Mouse (Mus musculus) forebrain, embryonic 12.5 days (tissue): ENCODE measurements at regions not wholly inside any gene's neighbourhood (a gene's known extent, or its start where the extent isn't known, plus 50 kb on each side); places are given as distances from the start of the nearest gene placed in this dataset.
A peak's percentile ranks its signal among the peaks of the same experiment; 100 is the strongest.
"Not testable (repeated sequence)": the region's sequence is repeated elsewhere in the genome, so short reads cannot be mapped to it uniquely, and the experiment has no call there.

Experiments used
- ATAC-seq: fragments of 200-750 bp; cut with Nextera tagmentation; 2 replicates; pipeline ENCODE4 v1.8.0; 2017; ENCODE audit warnings: moderate TSS enrichment; ENCODE audit not compliant: low FRiP score
- H3K27ac ChIP-seq: fragments of 300-500 bp; sonication (generic); 2 replicates; pipeline ENCODE4 v1.5.1; 2016; ENCODE audit warnings: mild to moderate bottlenecking
- H3K27me3 ChIP-seq: fragments of 300-500 bp; sonication (generic); 2 replicates; pipeline ENCODE4 v1.6.1; 2016; ENCODE audit warnings: mild to moderate bottlenecking
- H3K36me3 ChIP-seq: fragments of 300-500 bp; sonication (generic); replicated peaks from 2 replicates; pipeline ENCODE4 v1.6.1; 2016; ENCODE audit warnings: mild to moderate bottlenecking
- H3K4me1 ChIP-seq: fragments of 300-500 bp; sonication (generic); 2 replicates; pipeline ENCODE4 v1.6.1; 2016
- H3K4me2 ChIP-seq: fragments of 300-500 bp; sonication (generic); 2 replicates; pipeline ENCODE4 v1.6.1; 2016; ENCODE audit warnings: mild to moderate bottlenecking, moderate library complexity
- H3K4me3 ChIP-seq: fragments of 300-500 bp; sonication (generic); replicated peaks from 2 replicates; pipeline ENCODE4 v1.5.1; 2016; ENCODE audit warnings: mild to moderate bottlenecking
- H3K9ac ChIP-seq: fragments of 300-500 bp; sonication (generic); 2 replicates; pipeline ENCODE4 v1.6.1; 2016; ENCODE audit warnings: mild to moderate bottlenecking
- H3K9me3 ChIP-seq: fragments of 300-500 bp; sonication (generic); 2 replicates; pipeline ENCODE4 v1.6.1; 2016
- WGBS: fragments of 180-500 bp; shearing (Covaris S2); methylation state at CpG from one replicate; pipeline ENCODE4 v1.1.7; 2016; 5-methylcytosine and 5-hydroxymethylcytosine counted together

DNA sequence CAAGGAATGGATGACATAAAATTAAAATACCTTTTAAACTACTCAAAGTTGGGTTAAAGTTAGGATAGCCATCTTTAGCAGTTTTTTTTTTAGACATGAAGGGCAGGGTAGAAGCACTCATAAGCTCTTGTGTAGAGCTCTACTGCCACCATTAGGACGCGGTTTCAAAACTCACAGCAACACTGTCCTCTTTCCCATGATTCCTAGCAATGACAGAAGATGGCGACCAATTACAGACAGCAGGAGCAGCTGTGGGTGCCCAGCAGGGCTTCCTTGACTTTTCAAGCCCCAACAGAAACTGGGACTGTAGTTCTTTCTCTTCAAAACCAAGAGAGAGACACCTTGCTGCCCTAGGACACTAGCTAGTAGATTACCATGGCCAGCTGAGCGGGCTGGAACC lies 171.5 kb upstream of the Olfr1324 start:
- no peak for ATAC-seq
- Histone ChIP-seq H3K9ac (no peak overlapping the region), H3K27me3 (no peaks in the 10 kb centered on the region), H3K9me3 (no peaks in the 10 kb centered on the region), H3K4me3 (0 out of 2 replicates have a peak overlapping the region, but pooled peaks have one; percentile 10), H3K36me3 (peaks cover 20% of the 10 kb centered on the region), H3K4me1 (no peaks in the 10 kb centered on the region), H3K4me2 (0 out of 2 replicates have a peak overlapping the region, but pooled peaks have one; percentile 27), H3K27ac (no peak overlapping the region)
- 76% methylated on average over 4 of the region's 4 CpGs for WGBS

DNA sequence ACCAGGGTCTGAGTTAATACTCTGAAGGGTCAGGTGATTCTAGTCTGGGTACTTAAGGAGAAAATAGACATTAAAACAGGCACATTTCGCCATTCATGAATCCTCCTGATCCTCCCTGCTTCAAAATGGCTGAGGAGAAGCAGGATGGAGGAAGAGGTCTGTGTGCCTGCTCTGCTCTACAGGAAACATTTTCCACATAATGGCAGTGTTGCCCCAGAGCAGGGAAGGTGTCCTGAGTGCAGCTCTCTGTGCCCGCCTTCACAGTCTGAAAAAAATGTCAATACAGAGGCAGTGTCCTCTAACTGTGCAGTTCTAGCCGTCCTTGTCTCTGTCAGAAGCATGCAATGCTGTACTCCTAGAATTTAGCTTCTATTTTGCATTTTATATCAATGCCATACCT lies 169.3 kb upstream of the Olfr1324 start:
- not testable (repeated sequence) for H3K9me3 ChIP-seq, H3K27me3 ChIP-seq, H3K27ac ChIP-seq, ATAC-seq, H3K9ac ChIP-seq, H3K4me1 ChIP-seq, H3K4me3 ChIP-seq
- Histone ChIP-seq H3K36me3 (peaks cover 20% of the 10 kb centered on the region), H3K4me2 (peak overlapping the region; percentile 15; the same call in 1 of the 2 replicates)
- 75% methylated on average over 3 of the region's 3 CpGs for WGBS

DNA sequence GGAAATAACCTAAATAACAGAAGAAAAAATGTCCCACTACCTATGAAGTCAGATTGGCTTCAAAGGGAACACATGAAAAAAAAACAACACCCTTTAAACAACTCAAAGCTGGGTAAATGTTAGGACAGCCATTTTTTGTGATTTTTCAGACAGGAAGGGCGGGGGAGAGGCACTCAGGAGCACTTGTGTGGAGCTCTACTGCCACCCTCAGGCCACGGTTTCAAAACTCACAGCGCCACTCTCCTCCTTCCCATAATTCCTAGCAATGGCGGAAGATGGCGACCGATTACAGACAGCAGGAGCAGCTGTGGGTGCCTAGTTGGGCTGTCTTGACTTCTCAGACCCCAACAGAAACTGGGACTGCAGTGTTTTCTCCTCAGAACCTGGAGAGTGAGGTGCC lies 168.8 kb upstream of the Olfr1324 start:
- no peaks in the 10 kb centered on the region for H3K27me3 ChIP-seq
- H3K4me3 ChIP-seq = no peak overlapping the region
- no peak overlapping the region for H3K27ac ChIP-seq
- peaks cover 22% of the 10 kb centered on the region for H3K36me3 ChIP-seq
- no peak for ATAC-seq
- H3K4me1 ChIP-seq = no peaks in the 10 kb centered on the region
- H3K9ac ChIP-seq = no peak overlapping the region
- H3K4me2 ChIP-seq = peak overlapping the region; percentile 15; the same call in 1 of the 2 replicates
- no peaks in the 10 kb centered on the region for H3K9me3 ChIP-seq
- WGBS = 70% methylated on average over 6 of the region's 6 CpGs

DNA sequence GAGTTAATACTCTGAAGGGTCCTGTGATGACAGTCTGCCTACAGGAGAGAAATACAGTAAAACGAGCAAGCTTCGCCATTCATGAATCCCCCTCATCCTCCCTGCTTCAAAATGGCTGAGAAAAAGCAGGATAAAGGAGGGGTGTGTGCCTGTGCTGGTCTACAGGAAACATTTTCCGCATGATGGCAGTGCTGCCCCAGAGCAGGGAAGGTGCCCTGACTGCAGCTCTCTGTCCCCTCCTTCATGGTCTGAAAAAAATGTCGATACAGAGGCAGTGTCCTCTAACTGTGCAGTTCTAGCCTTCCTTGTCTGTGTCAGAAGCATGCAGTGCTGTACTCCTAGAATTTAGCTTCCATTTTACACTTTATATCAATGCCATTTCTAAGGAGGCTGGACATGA lies 166.7 kb upstream of the Olfr1324 start:
- not testable (repeated sequence) for H3K4me1 ChIP-seq, H3K27ac ChIP-seq, H3K27me3 ChIP-seq, H3K9ac ChIP-seq, H3K4me2 ChIP-seq, H3K4me3 ChIP-seq, H3K9me3 ChIP-seq, ATAC-seq
- H3K36me3 ChIP-seq = peaks cover 27% of the 10 kb centered on the region
- 78% methylated on average over 4 of the region's 4 CpGs for WGBS

DNA sequence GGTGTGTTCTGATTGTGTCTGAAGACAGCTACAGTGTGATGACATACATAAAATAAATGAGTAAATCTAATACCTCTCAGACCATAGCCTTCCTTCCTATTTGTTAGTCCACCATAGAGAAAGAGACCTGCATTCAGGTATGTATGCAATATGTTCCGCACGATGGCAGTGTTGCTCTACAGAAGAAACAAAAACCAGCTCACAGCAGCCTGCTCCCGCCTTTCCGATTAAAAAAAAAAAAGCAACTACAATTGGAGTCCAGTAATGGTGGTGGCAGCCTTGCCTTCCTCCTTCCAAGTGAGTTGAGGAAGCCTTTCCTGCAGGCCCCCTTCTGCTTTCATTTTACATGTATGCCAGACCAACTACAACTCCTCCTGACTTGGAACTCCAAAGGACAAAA lies 163.2 kb upstream of the Olfr1324 start:
- Histone ChIP-seq H3K9me3 (no peaks in the 10 kb centered on the region), H3K36me3 (peaks cover 10% of the 10 kb centered on the region), H3K4me2 (no peak overlapping the region), H3K27me3 (no peaks in the 10 kb centered on the region), H3K4me3 (no peak overlapping the region), H3K9ac (no peak overlapping the region), H3K4me1 (no peaks in the 10 kb centered on the region), H3K27ac (no peak overlapping the region)
- WGBS = 80% methylated on average over 4 of the region's 4 CpGs
- no peak for ATAC-seq

DNA sequence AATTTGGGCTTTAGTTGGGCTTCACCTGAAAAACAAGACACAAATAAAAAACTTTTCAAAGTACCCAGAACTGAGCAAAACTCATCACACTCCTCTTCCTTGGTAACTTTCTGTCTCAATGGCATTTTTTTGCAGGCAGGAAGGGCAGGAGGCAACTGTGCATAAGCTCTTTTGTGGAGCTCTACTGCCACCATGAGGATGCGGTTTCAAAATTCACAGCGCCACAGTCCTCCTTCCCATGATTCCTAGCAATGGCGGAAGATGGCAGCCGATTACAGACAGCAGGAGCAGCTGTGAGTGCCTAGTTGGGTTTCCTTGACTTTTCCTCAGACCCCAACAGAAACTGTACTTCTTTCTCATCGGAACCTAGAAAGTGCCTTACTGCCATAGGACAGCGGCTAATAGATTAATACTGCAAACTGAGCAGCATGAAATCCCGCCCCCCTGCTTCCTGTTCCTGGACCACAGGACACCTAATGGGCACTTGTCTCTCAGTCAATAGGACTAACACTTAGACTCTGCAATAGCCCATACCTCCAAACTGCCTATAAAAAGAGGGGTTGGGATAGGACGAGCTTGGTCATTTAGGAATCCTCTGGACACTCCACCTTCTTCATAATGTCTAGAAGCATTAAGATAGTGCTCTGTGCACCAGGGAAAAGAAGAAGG lies 162.5 kb upstream of the Olfr1324 start:
- Histone ChIP-seq H3K9ac (no peak overlapping the region), H3K9me3 (no peaks in the 10 kb centered on the region)
- ATAC-seq = no peak

DNA sequence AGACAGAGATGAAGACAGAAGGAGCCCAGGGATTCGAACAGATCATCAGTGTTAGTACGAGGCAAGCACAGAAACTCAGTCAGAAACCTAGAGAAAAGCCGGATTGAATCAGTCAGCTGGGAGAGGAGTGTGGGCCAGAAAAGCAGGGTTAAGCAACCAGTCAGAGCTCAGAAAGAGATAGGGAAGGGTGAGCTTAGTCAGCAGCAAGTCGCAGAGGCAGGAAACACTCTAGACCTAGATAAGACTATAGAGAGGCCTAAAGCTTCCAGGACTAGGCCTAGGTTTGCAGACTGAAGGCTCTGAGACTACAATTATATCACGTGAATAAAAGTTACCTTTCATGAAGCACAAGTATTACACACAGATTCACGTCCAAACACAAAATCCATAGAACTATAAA lies 160.6 kb upstream of the Olfr1324 start:
- no peaks in the 10 kb centered on the region for H3K9me3 ChIP-seq
- H3K4me3 ChIP-seq = no peak overlapping the region
- H3K36me3 ChIP-seq = peaks cover 13% of the 10 kb centered on the region
- no peak overlapping the region for H3K27ac ChIP-seq
- H3K4me1 ChIP-seq = no peaks in the 10 kb centered on the region
- no peak overlapping the region for H3K4me2 ChIP-seq
- H3K9ac ChIP-seq = no peak overlapping the region
- 88% methylated on average over 6 of the region's 6 CpGs for WGBS
- ATAC-seq = no peak
- H3K27me3 ChIP-seq = no peaks in the 10 kb centered on the region

More for the DNA sequence above, 162.5 kb upstream of the Olfr1324 start:
- Histone ChIP-seq H3K36me3 (peaks cover 10% of the 10 kb centered on the region), H3K4me2 (no peak overlapping the region), H3K4me3 (no peak overlapping the region), H3K4me1 (no peaks in the 10 kb centered on the region), H3K27me3 (no peaks in the 10 kb centered on the region), H3K27ac (no peak overlapping the region)
- WGBS = 74% methylated on average over 8 of the region's 8 CpGs

DNA sequence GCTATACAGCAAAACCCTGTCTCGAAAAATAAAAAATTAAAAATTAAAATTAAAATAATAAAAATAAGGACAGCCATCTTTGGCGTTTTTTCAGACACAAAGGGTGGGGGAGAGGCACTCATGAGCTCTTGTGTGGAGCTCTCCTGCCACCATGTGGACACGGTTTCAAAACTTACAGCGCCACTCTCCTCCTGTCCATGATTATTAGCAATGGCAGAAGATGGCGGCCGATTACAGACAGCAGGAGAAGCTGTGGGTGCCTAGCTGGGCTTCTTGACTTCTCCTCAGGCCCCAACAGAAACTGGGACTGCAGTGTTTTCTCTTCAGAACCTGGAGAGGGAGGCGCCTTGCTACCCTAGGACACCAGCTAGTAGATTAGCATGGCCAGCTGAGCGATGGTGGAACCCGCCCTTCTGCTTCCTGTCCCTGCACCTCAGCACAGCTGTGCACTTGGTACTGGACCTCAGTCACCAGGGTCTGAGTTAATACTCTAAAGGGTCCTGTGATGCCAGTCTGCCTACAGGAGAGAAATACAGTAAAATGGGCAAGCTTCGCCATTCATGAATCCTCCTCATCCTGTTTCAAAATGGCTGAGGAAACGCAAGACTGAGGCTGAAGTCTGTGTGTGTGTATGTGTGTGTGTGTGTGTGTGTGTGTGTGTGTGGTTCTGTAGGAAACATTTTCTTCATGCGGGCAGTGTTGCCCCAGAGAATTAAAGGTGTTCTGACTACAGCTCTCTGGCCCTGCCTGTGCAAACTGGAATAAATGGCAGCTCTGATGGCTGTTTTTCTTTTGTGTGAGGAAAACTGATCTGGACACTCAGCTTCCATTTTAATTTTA lies 155.7 kb upstream of the Olfr1324 start:
- Histone ChIP-seq H3K27me3 (no peaks in the 10 kb centered on the region), H3K9me3 (no peaks in the 10 kb centered on the region), H3K36me3 (peaks cover 9% of the 10 kb centered on the region), H3K9ac (no peak overlapping the region), H3K27ac (no peak overlapping the region), H3K4me3 (0 out of 2 replicates have a peak overlapping the region, but pooled peaks have one; percentile 7), H3K4me1 (no peaks in the 10 kb centered on the region), H3K4me2 (no peak overlapping the region)
- ATAC-seq = no peak
- 65% methylated on average over 12 of the region's 12 CpGs for WGBS

DNA sequence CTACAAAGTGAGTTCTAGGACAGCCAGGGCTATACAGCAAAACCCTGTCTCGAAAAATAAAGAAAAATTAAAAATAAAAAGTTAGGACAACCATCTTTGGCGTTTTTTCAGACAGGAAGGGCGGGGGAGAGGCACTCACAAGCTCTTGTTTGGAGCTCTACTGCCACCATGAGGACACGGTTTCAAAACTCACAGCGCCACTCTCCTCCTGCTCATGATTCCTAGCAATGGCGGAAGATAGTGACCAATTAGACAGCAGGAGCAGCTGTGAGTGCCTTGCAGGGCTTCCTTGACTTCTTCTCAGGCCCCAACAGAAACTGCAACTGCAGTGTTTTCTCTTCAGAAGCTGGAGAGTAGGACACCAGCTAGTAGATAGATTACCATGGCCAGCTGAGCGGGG lies 151.9 kb upstream of the Olfr1324 start:
- H3K27me3 ChIP-seq = no peaks in the 10 kb centered on the region
- H3K9me3 ChIP-seq = no peaks in the 10 kb centered on the region
- H3K9ac ChIP-seq = no peak overlapping the region
- ATAC-seq = no peak
- no peak overlapping the region for H3K4me3 ChIP-seq
- H3K4me1 ChIP-seq = no peaks in the 10 kb centered on the region
- H3K27ac ChIP-seq = no peak overlapping the region
- H3K36me3 ChIP-seq = peaks cover 9% of the 10 kb centered on the region
- 60% methylated on average over 7 of the region's 7 CpGs for WGBS
- H3K4me2 ChIP-seq = 0 out of 2 replicates have a peak overlapping the region, but pooled peaks have one; percentile 8

DNA sequence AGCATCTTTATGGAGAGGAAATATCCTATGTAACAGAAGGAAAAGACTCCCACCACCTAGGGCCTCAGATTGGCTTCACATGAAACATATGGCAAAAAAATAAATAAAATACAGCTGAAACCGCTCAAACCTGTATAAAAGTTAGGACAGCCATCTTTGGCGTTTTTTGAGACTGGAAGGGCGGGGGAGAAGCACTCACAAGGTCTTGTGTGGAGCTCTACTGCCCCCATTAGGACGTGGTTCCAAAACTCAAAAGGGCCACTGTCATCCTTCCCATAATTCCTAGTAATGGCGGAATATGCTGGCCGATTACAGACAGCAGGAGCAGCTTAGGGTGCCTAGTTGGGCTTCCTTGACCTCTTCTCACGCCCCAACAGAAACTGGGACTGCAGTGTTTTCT lies 148.5 kb upstream of the Olfr1324 start:
- ATAC-seq = no peak
- H3K27ac ChIP-seq = no peak overlapping the region
- no peaks in the 10 kb centered on the region for H3K9me3 ChIP-seq
- H3K27me3 ChIP-seq = no peaks in the 10 kb centered on the region
- no peak overlapping the region for H3K9ac ChIP-seq
- H3K4me3 ChIP-seq = no peak overlapping the region
- WGBS = 69% methylated on average over 7 of the region's 7 CpGs
- no peak overlapping the region for H3K4me2 ChIP-seq
- H3K36me3 ChIP-seq = peaks cover 11% of the 10 kb centered on the region
- no peaks in the 10 kb centered on the region for H3K4me1 ChIP-seq

DNA sequence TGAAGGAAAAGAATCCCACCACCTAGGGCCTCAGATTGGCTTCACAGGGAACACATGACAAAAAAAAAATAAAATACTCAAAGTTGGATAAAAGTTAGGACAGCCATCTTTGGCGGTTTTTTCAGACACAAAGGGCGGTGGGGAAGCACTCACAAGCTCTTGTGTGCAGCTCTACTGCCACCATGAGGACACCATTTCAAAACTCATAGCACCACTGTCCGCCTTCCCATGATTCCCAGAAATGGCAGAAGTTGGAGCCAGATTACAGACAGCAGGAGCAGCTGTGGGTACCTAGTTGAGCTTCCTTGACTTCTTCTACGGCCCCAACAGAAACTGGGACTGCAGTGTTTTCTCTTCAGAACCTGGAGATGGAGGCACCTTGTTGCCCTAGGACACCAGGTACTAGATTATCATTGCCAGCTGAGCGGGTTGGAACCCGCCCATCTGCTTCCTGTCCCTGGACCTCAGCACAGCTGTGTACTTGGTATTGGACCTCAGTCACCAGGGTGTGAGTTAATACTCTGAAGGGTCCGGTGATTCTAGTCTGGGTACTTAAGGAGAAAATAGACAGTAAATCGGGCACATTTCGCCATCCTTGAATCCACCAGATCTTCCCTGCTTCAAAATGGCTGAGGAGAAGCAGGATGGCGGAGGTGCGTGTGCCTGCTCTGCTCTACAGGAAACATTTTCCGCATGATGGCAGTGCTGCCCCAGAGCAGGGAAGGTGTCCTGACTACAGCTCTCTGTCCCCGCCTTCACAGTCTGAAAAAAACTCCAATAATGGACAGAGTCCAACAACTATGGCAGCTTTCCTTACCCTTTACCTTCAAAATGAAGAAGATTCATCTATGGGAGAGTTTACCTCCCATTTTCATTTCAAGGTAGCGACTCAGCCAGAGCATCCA lies 144.1 kb upstream of the Olfr1324 start:
- not testable (repeated sequence) for H3K9ac ChIP-seq, H3K27me3 ChIP-seq, H3K4me2 ChIP-seq, H3K27ac ChIP-seq, H3K4me1 ChIP-seq, ATAC-seq, H3K36me3 ChIP-seq, H3K9me3 ChIP-seq
- 71% methylated on average over 14 of the region's 14 CpGs for WGBS
- H3K4me3 ChIP-seq = 0 out of 2 replicates have a peak overlapping the region, but pooled peaks have one; percentile 5

DNA sequence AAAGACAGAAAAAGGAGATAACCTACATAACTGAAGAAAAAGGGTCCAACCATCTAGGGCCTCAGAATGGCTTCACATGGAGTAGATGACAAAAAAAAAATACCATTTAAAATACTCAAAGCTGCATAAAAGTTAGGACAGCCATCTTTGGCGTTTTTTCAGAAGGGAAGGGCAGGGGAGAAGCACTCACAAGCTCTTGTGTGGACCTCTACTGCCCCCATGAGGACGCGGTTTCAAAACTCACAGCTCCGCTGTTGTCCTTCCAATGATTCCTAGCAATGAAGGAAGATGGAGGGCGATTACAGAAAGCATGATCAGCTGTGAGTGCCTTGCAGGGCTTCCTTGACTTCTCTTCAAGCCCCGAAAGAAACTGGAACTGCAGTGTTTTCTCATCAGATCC lies 140.8 kb upstream of the Olfr1324 start:
- 67% methylated on average over 6 of the region's 6 CpGs for whole genome bisulfite sequencing

More for the DNA sequence above, 140.8 kb upstream of the Olfr1324 start:
- Histone ChIP-seq H3K4me2 (no peak overlapping the region), H3K9me3 (no peaks in the 10 kb centered on the region), H3K27me3 (no peaks in the 10 kb centered on the region), H3K36me3 (peaks cover 16% of the 10 kb centered on the region), H3K9ac (no peak overlapping the region), H3K4me1 (no peaks in the 10 kb centered on the region), H3K27ac (no peak overlapping the region), H3K4me3 (no peak overlapping the region)
- no peak for ATAC-seq
